Mouse (Mus musculus): Measurements from ENCODE around the gene Numb. TPM values are rescaled to one million over a fixed set of nuclear protein-coding genes. Genes with fewer than 3 reads are reported as not detected.
"Not testable (repeated sequence)": the region's sequence is repeated elsewhere in the genome, so short reads cannot be mapped to it uniquely, and the experiment has no call there.

Gene Numb
- polyA plus RNA-seq, 1 experiment from 2014 or later, result 36.1 TPM

DNA sequence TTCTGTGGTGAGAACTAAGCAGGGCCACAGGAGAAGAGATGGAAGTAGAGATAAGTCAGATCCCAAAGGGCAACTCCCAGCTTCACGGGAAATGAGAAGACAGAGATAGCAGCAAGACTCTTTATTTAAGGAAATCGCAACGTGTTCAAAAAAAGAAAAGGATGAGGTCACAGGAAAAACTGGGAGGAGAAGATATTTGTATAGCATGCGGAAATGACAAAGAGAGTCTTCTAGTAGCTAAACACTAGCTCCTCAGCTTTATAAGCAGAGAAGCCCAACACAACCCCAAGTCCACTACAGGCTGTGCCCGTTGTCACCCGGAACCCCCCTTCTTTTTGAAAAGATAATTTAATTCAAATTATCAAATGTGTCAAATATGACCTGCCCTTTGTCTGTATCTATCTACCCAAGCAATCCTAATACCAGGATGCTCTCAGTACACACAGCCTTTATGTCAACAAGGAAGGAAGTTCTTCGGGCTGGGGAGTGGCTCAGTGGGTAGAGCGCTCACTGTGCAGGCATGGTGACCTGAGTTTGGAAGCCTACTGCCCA is 25.6 kb upstream of the Numb start:
- Histone ChIP-seq H3K9ac (ENCODE audit: low read depth, low read length) (no peak overlapping the region), H3K4me3 (ENCODE audit: low read length) (no peak overlapping the region), H3K9me3 (ENCODE audit: control insufficient read depth, low read length) (no peaks in the 10 kb centered on the region), H3K27me3 (replicated peaks; ENCODE audit: control insufficient read depth, insufficient read depth, low read length) (no peaks in the 10 kb centered on the region), H3K4me1 (ENCODE audit: control insufficient read depth, insufficient read depth, low read length) (peaks cover 16% of the 10 kb centered on the region), H3K4me2 (ENCODE audit: low read depth, low read length) (no peak overlapping the region), H3K27ac (ENCODE audit: low read length) (no peak overlapping the region; the same call in 1 of the 2 replicates), H3K36me3 (ENCODE audit: control insufficient read depth, insufficient read depth, low read length) (peaks cover 1% of the 10 kb centered on the region; the same call in 1 of the 2 replicates)
- ATAC-seq, result no peak
- 78% methylated on average over 8 of the region's 8 CpGs for WGBS

DNA sequence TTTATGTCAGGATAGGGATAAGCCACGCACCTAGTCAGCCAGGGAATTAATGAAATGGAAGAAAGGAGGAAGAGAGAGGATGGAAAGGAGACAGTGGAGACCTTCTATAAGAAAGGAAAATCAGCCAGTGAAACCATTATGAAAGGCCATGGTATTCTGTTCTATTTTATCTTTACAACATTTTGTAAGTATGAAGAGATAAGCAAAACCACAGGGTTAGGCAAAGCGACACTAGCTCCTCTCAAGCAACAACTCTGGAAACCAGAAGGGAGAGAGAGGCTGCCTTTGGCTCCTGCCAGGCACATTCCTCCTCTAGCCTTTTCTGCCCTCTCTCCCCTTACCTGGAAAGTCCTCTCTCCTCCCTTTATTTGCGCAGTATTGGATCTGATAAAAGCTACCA is 20.2 kb upstream of the Numb start:
- WGBS, result 67% methylated on average over 3 of the region's 3 CpGs
- Histone ChIP-seq H3K36me3 (ENCODE audit: control insufficient read depth, insufficient read depth, low read length) (no peaks in the 10 kb centered on the region), H3K27ac (ENCODE audit: low read length) (no peak overlapping the region), H3K9ac (ENCODE audit: low read depth, low read length) (no peak overlapping the region), H3K4me3 (ENCODE audit: low read length) (no peak overlapping the region), H3K4me2 (ENCODE audit: low read depth, low read length) (no peak overlapping the region), H3K4me1 (ENCODE audit: control insufficient read depth, insufficient read depth, low read length) (no peaks in the 10 kb centered on the region), H3K27me3 (replicated peaks; ENCODE audit: control insufficient read depth, insufficient read depth, low read length) (no peaks in the 10 kb centered on the region), H3K9me3 (ENCODE audit: control insufficient read depth, low read length) (no peaks in the 10 kb centered on the region)
- no peak for ATAC-seq

DNA sequence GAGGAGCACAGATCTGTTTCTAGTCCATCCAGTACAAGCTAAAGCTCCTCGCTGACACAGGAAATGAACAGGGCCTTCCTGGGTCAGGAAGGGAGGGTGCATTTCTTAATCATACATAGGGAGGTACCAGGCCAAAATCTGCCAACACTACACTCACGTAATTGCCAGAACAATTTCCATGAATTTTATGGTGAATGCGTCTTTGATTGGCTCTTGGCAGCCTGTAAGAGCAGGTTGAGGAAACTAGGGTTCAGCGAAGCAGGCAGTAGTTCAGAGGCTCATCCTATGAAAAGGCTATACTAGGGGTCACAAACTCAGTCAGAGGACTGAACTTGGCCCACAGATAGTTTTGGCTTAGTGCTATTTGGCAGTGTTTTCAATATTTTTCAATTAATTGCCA is 18.3 kb upstream of the Numb start:
- no peak overlapping the region for H3K4me3 ChIP-seq (ENCODE audit: low read length)
- H3K9me3 ChIP-seq (ENCODE audit: control insufficient read depth, low read length), result no peaks in the 10 kb centered on the region
- no peaks in the 10 kb centered on the region for H3K4me1 ChIP-seq (ENCODE audit: control insufficient read depth, insufficient read depth, low read length)
- H3K9ac ChIP-seq (ENCODE audit: low read depth, low read length), result no peak overlapping the region
- no peak for ATAC-seq
- no peak overlapping the region for H3K4me2 ChIP-seq (ENCODE audit: low read depth, low read length)
- H3K27ac ChIP-seq (ENCODE audit: low read length), result no peak overlapping the region
- H3K27me3 ChIP-seq (replicated peaks; ENCODE audit: control insufficient read depth, insufficient read depth, low read length), result no peaks in the 10 kb centered on the region
- WGBS, result 76% methylated on average over 4 of the region's 4 CpGs
- H3K36me3 ChIP-seq (ENCODE audit: control insufficient read depth, insufficient read depth, low read length), result no peaks in the 10 kb centered on the region

DNA sequence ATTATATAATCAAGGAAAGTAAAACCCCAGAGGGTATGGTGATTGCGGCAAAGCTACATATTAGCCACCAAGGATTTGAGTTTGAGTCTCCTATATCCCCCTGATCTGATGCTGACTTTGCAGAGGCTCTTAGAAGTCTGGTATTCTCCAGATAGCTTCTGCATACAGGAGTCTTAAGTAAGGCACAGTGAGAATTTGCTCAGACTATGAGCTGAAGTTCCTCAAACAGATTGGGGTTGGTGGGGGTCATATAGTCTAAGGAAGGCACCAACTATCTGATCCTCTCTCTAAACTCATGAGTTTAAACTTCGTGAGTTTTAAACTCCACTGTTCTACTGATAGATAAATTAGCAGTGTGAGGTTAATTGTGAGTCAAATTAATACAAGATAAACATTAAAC is 17.6 kb upstream of the Numb start:
- no peak overlapping the region for H3K9ac ChIP-seq (ENCODE audit: low read depth, low read length)
- WGBS, result 83% methylated on average over 2 of the region's 2 CpGs
- ATAC-seq, result no peak
- no peaks in the 10 kb centered on the region for H3K36me3 ChIP-seq (ENCODE audit: control insufficient read depth, insufficient read depth, low read length)
- H3K4me3 ChIP-seq (ENCODE audit: low read length), result no peak overlapping the region
- H3K4me2 ChIP-seq (ENCODE audit: low read depth, low read length), result no peak overlapping the region
- peaks cover 3% of the 10 kb centered on the region for H3K9me3 ChIP-seq (ENCODE audit: control insufficient read depth, low read length)
- H3K27me3 ChIP-seq (replicated peaks; ENCODE audit: control insufficient read depth, insufficient read depth, low read length), result no peaks in the 10 kb centered on the region
- no peak overlapping the region for H3K27ac ChIP-seq (ENCODE audit: low read length)
- no peaks in the 10 kb centered on the region for H3K4me1 ChIP-seq (ENCODE audit: control insufficient read depth, insufficient read depth, low read length)

DNA sequence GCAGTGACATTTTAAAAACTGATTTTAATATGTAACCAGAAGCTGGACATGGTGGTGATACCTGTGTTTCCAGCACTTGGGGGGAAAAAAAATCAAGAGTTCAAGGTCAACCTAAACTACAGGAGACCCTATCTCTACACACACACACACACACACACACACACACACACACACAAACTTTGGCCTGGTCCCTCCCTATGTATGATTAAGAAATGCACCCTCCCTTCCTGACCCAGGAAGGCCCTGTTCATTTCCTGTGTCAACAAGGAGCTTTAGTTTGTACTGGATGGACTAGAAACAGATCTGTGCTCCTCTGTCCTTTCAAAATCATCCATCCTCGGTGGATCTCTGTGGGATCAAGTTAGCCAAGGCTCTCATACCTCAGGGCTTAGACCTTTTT is 16.9 kb upstream of the Numb start:
- 38% methylated on average over 1 of the region's 1 CpGs for WGBS

DNA sequence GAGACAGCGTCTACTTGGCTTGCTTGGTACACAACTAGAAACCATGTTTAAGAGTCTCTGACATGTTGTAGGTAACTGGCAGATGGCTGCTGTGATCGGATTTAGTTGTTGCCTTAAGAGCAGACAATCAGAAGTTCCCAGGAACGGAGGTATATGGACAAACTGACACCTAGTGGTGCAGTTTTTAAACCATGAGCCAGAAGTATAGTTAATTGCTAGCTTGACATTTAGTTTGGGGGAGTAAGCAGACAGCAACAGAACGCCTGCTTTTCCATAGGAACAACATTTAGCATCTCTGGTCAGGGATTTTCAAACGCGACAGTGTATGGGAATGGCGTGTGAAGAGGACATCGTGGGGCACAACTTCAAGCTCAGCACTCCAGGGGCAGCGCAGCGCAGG is 15.9 kb upstream of the Numb start:
- Histone ChIP-seq H3K36me3 (ENCODE audit: control insufficient read depth, insufficient read depth, low read length) (no peaks in the 10 kb centered on the region), H3K4me1 (ENCODE audit: control insufficient read depth, insufficient read depth, low read length) (no peaks in the 10 kb centered on the region), H3K27me3 (replicated peaks; ENCODE audit: control insufficient read depth, insufficient read depth, low read length) (no peaks in the 10 kb centered on the region), H3K9me3 (ENCODE audit: control insufficient read depth, low read length) (peaks cover 4% of the 10 kb centered on the region), H3K27ac (ENCODE audit: low read length) (no peak overlapping the region), H3K4me2 (ENCODE audit: low read depth, low read length) (no peak overlapping the region), H3K4me3 (ENCODE audit: low read length) (no peak overlapping the region), H3K9ac (ENCODE audit: low read depth, low read length) (no peak overlapping the region)
- no peak for ATAC-seq
- 62% methylated on average over 10 of the region's 10 CpGs for WGBS

More for the DNA sequence above, 16.9 kb upstream of the Numb start:
- not testable (repeated sequence) for H3K27ac ChIP-seq (ENCODE audit: low read length); H3K4me3 ChIP-seq (ENCODE audit: low read length); H3K27me3 ChIP-seq (replicated peaks; ENCODE audit: control insufficient read depth, insufficient read depth, low read length); H3K36me3 ChIP-seq (ENCODE audit: control insufficient read depth, insufficient read depth, low read length); H3K4me2 ChIP-seq (ENCODE audit: low read depth, low read length); ATAC-seq; H3K9me3 ChIP-seq (ENCODE audit: control insufficient read depth, low read length); H3K9ac ChIP-seq (ENCODE audit: low read depth, low read length); H3K4me1 ChIP-seq (ENCODE audit: control insufficient read depth, insufficient read depth, low read length)

DNA sequence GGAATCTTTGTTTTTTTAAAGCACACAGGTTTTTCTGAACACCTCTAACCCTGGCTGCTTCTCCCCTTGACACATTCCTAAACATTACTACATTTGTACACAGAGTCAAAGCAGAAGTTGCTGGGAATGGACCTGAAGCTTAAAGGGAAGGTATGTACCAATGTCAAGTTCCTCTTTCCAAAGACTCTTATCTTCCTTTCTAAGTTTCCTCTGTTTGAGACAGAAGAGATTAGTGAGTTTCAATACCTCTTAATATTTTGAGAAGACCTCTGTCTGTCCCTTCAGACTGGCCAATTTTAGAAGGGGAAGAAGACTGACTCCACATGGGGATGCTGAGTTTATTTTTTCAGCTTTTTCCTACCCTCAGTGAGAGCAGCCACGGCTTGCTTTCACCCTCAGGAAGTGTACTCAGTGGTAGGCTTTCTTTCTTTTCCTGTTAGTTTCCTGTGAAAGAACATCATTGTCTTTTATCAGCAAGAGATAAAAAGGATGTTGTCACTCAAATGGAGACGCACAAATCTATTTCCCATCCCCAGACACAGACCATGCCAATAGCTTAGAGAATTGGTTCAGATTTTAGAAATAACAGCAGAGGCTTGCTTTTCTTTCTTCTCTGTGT is 7.6 kb upstream of the Numb start:
- ATAC-seq, result no peak
- H3K27ac ChIP-seq (ENCODE audit: low read length), result peak overlapping the region; percentile 28; the same call in 1 of the 2 replicates
- WGBS, result 25% methylated on average over 2 of the region's 2 CpGs

DNA sequence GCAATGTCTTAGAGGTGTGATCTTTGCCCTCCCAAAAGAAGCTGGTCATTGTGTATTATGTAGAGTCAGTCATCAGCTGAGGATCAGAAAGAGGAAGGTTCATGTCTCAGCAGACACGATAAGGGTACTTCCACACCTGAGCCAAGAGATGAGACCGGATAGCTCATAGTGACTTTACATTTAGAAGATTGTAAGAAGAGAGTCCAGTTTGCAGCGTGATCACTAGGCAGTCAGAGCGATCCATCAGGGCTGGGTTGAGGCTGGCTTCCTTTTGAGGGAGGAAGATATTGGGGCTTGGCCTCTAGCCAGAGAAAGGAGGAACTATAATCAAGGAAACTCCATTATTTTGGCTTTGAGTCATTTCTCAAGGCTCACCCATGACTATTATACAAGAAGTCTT is 6.0 kb upstream of the Numb start:
- Histone ChIP-seq H3K27ac (ENCODE audit: low read length) (no peak overlapping the region), H3K9me3 (ENCODE audit: control insufficient read depth, low read length) (no peaks in the 10 kb centered on the region), H3K9ac (ENCODE audit: low read depth, low read length) (no peak overlapping the region), H3K27me3 (replicated peaks; ENCODE audit: control insufficient read depth, insufficient read depth, low read length) (no peaks in the 10 kb centered on the region), H3K36me3 (ENCODE audit: control insufficient read depth, insufficient read depth, low read length) (no peaks in the 10 kb centered on the region), H3K4me2 (ENCODE audit: low read depth, low read length) (no peak overlapping the region), H3K4me3 (ENCODE audit: low read length) (no peak overlapping the region), H3K4me1 (ENCODE audit: control insufficient read depth, insufficient read depth, low read length) (peaks cover 27% of the 10 kb centered on the region)
- ATAC-seq, result no peak
- 73% methylated on average over 4 of the region's 4 CpGs for WGBS

More for the DNA sequence above, 7.6 kb upstream of the Numb start:
- Histone ChIP-seq H3K27me3 (replicated peaks; ENCODE audit: control insufficient read depth, insufficient read depth, low read length) (no peaks in the 10 kb centered on the region), H3K36me3 (ENCODE audit: control insufficient read depth, insufficient read depth, low read length) (no peaks in the 10 kb centered on the region), H3K4me3 (ENCODE audit: low read length) (no peak overlapping the region), H3K9me3 (ENCODE audit: control insufficient read depth, low read length) (no peaks in the 10 kb centered on the region; the same call in 1 of the 2 replicates), H3K9ac (ENCODE audit: low read depth, low read length) (no peak overlapping the region), H3K4me2 (ENCODE audit: low read depth, low read length) (no peak overlapping the region), H3K4me1 (ENCODE audit: control insufficient read depth, insufficient read depth, low read length) (peaks cover 16% of the 10 kb centered on the region)

DNA sequence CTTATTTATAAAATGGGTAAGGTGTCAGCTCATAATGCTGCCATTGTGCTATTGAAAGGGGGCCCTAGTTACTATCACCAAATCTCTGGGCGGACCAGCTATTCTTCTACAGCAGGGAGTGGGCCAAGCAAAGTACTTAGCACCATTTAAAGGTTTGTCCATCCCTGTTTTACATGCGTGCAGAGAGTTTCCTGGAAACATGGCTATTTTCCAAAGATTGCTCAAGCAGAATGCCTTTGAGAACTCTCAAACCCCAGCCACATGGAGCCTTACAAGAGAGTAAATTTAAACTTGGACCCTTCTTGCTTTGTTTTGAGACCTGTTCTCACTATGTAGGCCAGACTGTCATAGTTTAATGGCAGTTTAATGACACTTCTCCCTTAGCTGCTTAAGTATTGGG is 4.3 kb upstream of the Numb start:
- Histone ChIP-seq H3K36me3 (ENCODE audit: control insufficient read depth, insufficient read depth, low read length) (no peaks in the 10 kb centered on the region), H3K4me3 (ENCODE audit: low read length) (no peak overlapping the region), H3K9ac (ENCODE audit: low read depth, low read length) (no peak overlapping the region), H3K27ac (ENCODE audit: low read length) (no peak overlapping the region; the same call in 1 of the 2 replicates), H3K4me2 (ENCODE audit: low read depth, low read length) (no peak overlapping the region), H3K9me3 (ENCODE audit: control insufficient read depth, low read length) (no peaks in the 10 kb centered on the region), H3K27me3 (replicated peaks; ENCODE audit: control insufficient read depth, insufficient read depth, low read length) (no peaks in the 10 kb centered on the region), H3K4me1 (ENCODE audit: control insufficient read depth, insufficient read depth, low read length) (peaks cover 27% of the 10 kb centered on the region)
- WGBS, result 67% methylated on average over 2 of the region's 2 CpGs
- no peak for ATAC-seq
